Mouse (Mus musculus): ENCODE measurements around the gene Msgn1. TPM values are rescaled to one million over a fixed set of nuclear protein-coding genes. Genes with fewer than 3 reads are reported as not detected.

Msgn1 gene
- polyA plus RNA-seq, 1 experiment from 2014 or later: not detected

DNA sequence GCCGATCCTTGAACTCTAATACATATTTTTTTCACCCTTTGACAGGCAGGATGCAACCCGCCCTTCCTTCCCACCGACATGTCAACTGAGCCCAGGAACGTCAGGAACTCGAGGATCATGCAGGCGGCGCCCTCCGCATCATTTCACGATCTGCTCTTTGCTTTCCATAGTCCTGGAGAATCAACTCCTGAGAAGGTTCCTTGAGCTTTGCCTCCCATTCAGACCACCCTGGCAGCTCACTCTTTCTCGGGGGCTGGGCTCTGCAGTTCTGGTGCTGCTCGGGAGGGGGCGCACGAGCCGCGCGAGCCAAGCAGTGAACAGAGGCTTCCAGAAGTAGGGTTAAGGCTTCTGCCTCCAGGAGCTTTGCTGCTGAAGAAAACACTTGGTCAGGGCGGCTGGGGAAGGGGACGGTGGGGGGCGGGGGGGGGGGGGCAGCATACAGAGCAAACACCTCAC, 12.6 kb downstream of the Msgn1 start:
- H3K9me3 ChIP-seq: no peaks in the 10 kb centered on the region
- H3K4me1 ChIP-seq (replicated peaks): no peaks in the 10 kb centered on the region
- no peaks in the 10 kb centered on the region for H3K27me3 ChIP-seq
- no peak overlapping the region for H3K27ac ChIP-seq
- WGBS: 9% methylated on average over 19 of the region's 19 CpGs
- H3K4me3 ChIP-seq: no peak overlapping the region
- no peak overlapping the region for H3K9ac ChIP-seq
- no peaks in the 10 kb centered on the region for H3K36me3 ChIP-seq
- ATAC-seq (ENCODE audit: low FRiP score): peak; percentile 84
- peak overlapping the region; percentile 34 for H3K4me2 ChIP-seq

DNA sequence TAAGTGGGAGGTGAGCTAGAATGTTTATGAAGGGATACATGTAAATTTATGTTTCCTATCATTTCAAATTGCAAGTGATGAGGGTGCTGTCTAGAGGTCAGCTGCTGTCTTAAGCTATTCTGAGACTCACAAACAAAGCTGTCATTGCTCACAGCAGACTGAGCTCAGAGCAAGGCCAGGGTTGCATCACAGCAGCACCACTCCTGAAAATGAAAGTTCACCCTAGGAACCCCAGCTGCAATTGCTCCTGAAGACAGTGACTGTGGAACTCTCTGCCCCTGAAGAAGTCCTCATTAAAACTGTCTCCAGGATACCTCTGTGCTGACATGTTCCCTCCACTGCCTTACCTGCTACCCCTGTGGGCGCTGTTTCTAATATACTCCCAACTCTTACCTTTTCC, 13.7 kb downstream of the Msgn1 start:
- H3K27ac ChIP-seq: no peak overlapping the region
- no peaks in the 10 kb centered on the region for H3K9me3 ChIP-seq
- WGBS: 100% methylated on average over 1 of the region's 1 CpGs
- no peak for ATAC-seq (ENCODE audit: low FRiP score)
- H3K9ac ChIP-seq: no peak overlapping the region
- no peak overlapping the region for H3K4me2 ChIP-seq
- H3K27me3 ChIP-seq: no peaks in the 10 kb centered on the region
- H3K36me3 ChIP-seq: no peaks in the 10 kb centered on the region
- H3K4me3 ChIP-seq: no peak overlapping the region
- no peaks in the 10 kb centered on the region for H3K4me1 ChIP-seq (replicated peaks)

GRCm38 (mm10) chr12:11178486-11179154, 30.2 kb downstream of the Msgn1 start:
- Histone ChIP-seq H3K9ac (peak overlapping the region; percentile 39), H3K27me3 (peaks cover 9% of the 10 kb centered on the region; the same call in 1 of the 2 replicates), H3K4me1 (replicated peaks) (peaks cover 5% of the 10 kb centered on the region; the same call in 1 of the 2 replicates), H3K4me2 (peak overlapping the region; percentile 44), H3K4me3 (no peak overlapping the region), H3K27ac (no peak overlapping the region), H3K9me3 (no peaks in the 10 kb centered on the region), H3K36me3 (no peaks in the 10 kb centered on the region)
- WGBS: 29% methylated on average over 11 of the region's 11 CpGs
- ATAC-seq (ENCODE audit: low FRiP score): peak; percentile 97

DNA sequence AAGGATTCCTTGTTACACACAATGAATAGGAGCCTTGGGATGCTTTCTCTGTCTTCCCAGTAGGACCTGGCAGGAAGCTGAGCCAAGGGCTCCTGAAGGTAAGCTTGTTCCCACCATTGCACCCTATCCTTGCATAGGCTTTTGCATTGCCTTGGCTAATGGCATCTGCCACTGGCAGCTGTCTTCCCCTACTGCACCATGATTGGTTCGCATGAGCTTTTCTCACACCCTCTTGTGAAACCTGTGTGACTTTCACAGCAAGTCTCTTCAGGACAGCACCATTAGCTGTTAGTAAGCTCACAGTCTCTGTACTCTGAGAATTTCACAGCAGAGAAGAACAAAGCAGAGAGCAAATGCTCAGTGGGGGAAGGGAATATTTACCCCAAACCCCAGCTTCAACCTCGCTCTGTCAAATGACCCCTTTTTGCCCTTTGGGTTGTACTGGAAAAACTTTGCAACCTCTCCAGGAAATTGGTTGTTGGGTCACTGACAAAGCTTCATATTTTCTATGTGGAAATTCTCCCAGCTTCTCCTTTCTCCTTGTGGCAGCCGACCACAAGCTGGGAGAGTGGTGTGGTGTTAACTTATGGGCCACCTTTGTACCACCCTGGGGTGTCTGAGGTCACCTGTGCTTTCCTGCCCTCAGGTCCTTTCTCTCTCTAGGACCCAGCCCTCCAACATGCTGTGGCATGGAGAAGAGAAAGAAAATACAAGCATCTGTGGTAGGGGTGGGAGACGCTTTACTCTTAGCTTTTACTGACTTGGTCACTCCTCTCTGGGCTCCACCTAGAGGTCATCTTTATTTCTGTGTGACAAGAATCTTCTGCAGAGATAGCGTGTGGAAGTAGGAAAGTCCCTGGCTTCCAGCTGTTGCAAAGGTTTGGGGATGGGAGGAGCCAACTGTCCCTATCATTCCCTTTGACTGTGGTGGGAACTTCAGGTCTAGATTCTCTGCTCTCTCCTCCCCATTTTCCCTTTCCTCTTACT, 31.1 kb downstream of the Msgn1 start:
- H3K4me2 ChIP-seq: peak overlapping the region; percentile 44
- peaks cover 9% of the 10 kb centered on the region; the same call in 1 of the 2 replicates for H3K27me3 ChIP-seq
- H3K9me3 ChIP-seq: no peaks in the 10 kb centered on the region
- ATAC-seq (ENCODE audit: low FRiP score): no peak; the same call in 1 of the 2 replicates
- H3K4me1 ChIP-seq (replicated peaks): peaks cover 5% of the 10 kb centered on the region; the same call in 1 of the 2 replicates
- peak overlapping the region; percentile 39 for H3K9ac ChIP-seq
- H3K4me3 ChIP-seq: no peak overlapping the region
- H3K36me3 ChIP-seq: no peaks in the 10 kb centered on the region
- no peak overlapping the region for H3K27ac ChIP-seq
- WGBS: 47% methylated on average over 5 of the region's 5 CpGs

- WGBS: 90% methylated on average over 3 of the region's 3 CpGs
- H3K4me1 ChIP-seq (replicated peaks): no peaks in the 10 kb centered on the region
These were observed 50.1 kb downstream of the Msgn1 start for GRCm38 (mm10) chr12:11158670-11159069.

More at GRCm38 (mm10) chr12:11158670-11159069, 50.1 kb downstream of the Msgn1 start:
- Histone ChIP-seq H3K4me3 (no peak overlapping the region), H3K36me3 (no peaks in the 10 kb centered on the region), H3K27ac (no peak overlapping the region), H3K9me3 (no peaks in the 10 kb centered on the region), H3K9ac (no peak overlapping the region), H3K27me3 (no peaks in the 10 kb centered on the region), H3K4me2 (no peak overlapping the region)
- no peak for ATAC-seq (ENCODE audit: low FRiP score)

Other genes starting within 250 kb of the Msgn1 start
- 0.44 and 0.79 TPM in 2 replicates for gene Kcns3, start 57.9 kb downstream of the Msgn1 start, polyA plus RNA-seq (2015; fragmentation: Nextera tagmentation; extraction: Ambion mirVana)
- gene Gen1, start 56.8 kb upstream of the Msgn1 start, polyA plus RNA-seq (2015; fragmentation: Nextera tagmentation; extraction: Ambion mirVana): 2.6 and 3.1 TPM in 2 replicates
- 117 and 125 TPM in 2 replicates for gene Smc6, start 56.9 kb upstream of the Msgn1 start, polyA plus RNA-seq (2015; fragmentation: Nextera tagmentation; extraction: Ambion mirVana)
- 23.6 and 28.5 TPM in 2 replicates for gene Vsnl1, start 227.6 kb upstream of the Msgn1 start, polyA plus RNA-seq (2015; fragmentation: Nextera tagmentation; extraction: Ambion mirVana)
- gene Rad51ap2, start 247.1 kb upstream of the Msgn1 start, polyA plus RNA-seq (2015; fragmentation: Nextera tagmentation; extraction: Ambion mirVana): 0.27 and 0.47 TPM in 2 replicates

Measured in hindbrain, embryonic 13.5 days (tissue).